Mouse (Mus musculus): Measurements from ENCODE around the gene Cdhr5.

DNA sequence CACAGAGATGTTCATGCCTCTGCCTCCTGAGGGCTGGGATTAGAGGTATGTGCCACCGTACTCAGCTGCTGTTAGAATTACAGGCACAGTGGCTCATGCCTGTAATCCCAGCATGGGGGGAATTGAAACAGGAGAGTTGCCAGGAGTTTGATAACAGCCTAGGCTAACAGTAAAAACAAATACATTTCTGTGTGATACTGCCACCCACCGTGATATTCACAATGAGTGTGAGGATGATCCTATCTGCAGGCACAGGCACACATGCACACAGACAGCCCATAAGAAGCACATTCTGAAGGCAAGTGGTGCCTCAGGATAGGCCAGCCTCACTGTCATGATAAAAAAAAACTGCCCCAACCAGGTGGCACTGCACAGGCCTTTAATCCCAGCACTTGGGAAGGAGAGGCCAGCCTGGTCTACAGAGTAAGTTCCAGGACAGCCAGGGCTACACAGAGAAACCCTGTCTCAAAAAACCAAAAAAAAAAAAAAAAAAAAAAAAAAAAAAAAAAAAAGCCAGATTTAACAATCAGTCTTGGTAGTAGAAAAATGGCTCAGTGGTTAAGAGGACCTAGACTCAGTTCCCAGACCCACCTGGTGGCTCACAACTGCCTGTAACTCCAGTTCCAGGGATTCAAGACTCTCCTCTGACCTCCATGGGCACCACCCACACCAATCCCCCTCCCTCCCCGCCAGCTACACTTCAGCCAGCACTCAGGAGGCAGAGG, 21.5 kb upstream of the Cdhr5 start:
- TF ChIP-seq CTCF (IDR thresholded peaks at IDR 0.05; ENCODE audit: low read depth, low read length) (no peak), POLR2A (IDR thresholded peaks at IDR 0.05; ENCODE audit: extremely low read depth, insufficient read depth, low read length) (no peak)

Measured in liver, adult 2 months (tissue).